Mouse (Mus musculus) midbrain, embryonic 10.5 days (tissue): ENCODE data around the gene Klhl30. TPM values are rescaled to one million over a fixed set of nuclear protein-coding genes. Genes with fewer than 3 reads are reported as not detected.

Source experiments
- DNase-seq: peaks from one replicate; pipeline ENCODE4 v3.0.0-alpha.2; 2017; ENCODE audit warnings: low spot score
- H3K27ac ChIP-seq: fragments of 300-500 bp; sonication (generic); replicated peaks from 2 replicates; pipeline ENCODE4 v1.5.1; 2016; ENCODE audit warnings: mild to moderate bottlenecking
- H3K27me3 ChIP-seq: fragments of 300-500 bp; sonication (generic); 2 replicates; pipeline ENCODE4 v1.6.1; 2016; ENCODE audit warnings: low read depth, mild to moderate bottlenecking; ENCODE audit not compliant: poor library complexity, severe bottlenecking
- H3K36me3 ChIP-seq: fragments of 300-500 bp; sonication (generic); 2 replicates; pipeline ENCODE4 v1.6.1; 2016; ENCODE audit warnings: mild to moderate bottlenecking, moderate library complexity
- H3K4me1 ChIP-seq: fragments of 300-500 bp; sonication (generic); 2 replicates; pipeline ENCODE4 v1.6.1; 2016
- H3K4me3 ChIP-seq: fragments of 300-500 bp; sonication (generic); 2 replicates; pipeline ENCODE4 v1.5.1; 2016; ENCODE audit warnings: mild to moderate bottlenecking, moderate library complexity
- H3K9me3 ChIP-seq: fragments of 300-500 bp; sonication (generic); replicated peaks from 2 replicates; pipeline ENCODE4 v1.6.1; 2016; ENCODE audit warnings: mild to moderate bottlenecking
- WGBS: fragments of 180-500 bp; shearing (Covaris S2); methylation state at CpG from one replicate; pipeline ENCODE4 v1.1.7; 2016; 5-methylcytosine and 5-hydroxymethylcytosine counted together
- polyA plus RNA-seq: library from polyadenylated mRNA; unstranded; fragments of >200 nt; fragmentation: Nextera tagmentation; extraction: Ambion mirVana; gene quantifications from 2 replicates; pipeline ENCODE4 v1.2.1, GENCODE M21; 2016

Gene Klhl30
- polyA plus RNA-seq, result 0.04 and 0.17 TPM in 2 replicates

DNA sequence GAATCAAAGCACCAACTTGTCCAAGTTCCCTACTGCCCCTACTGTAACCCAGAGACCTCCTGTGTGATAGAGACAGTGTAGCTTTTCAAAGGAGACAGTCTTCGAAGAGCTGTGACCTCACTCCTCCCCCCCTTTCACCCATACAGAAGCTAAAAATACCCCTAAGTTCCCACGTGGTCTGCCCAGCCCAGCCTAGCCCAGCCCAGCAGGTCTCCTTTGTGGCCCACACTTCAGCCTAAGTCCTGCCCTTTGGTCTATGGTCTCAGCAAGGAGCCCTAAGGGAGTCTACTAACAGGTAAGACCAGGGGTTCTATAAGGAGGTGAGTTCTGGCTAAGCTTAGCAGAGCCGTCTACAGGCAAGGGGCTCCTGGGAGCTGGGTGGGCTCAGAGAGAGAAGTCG lies at the start of gene Klhl30:
Gene Klhl30, plus strand, starts transcription at position 176 of the 400 bp plus-strand sequence.
- Histone ChIP-seq H3K9me3 (no peaks in the 10 kb centered on the region), H3K4me1 (peaks cover 10% of the 10 kb centered on the region; the same call in 1 of the 2 replicates), H3K27me3 (peaks cover 14% of the 10 kb centered on the region), H3K4me3 (no peak within 1 kb of the TSS), H3K27ac (no peak within 1 kb of the TSS), H3K36me3 (no peaks in the 10 kb centered on the region)
- DNase-seq, result no peak
- WGBS, result 63% methylated on average over 4 of the region's 4 CpGs

DNA sequence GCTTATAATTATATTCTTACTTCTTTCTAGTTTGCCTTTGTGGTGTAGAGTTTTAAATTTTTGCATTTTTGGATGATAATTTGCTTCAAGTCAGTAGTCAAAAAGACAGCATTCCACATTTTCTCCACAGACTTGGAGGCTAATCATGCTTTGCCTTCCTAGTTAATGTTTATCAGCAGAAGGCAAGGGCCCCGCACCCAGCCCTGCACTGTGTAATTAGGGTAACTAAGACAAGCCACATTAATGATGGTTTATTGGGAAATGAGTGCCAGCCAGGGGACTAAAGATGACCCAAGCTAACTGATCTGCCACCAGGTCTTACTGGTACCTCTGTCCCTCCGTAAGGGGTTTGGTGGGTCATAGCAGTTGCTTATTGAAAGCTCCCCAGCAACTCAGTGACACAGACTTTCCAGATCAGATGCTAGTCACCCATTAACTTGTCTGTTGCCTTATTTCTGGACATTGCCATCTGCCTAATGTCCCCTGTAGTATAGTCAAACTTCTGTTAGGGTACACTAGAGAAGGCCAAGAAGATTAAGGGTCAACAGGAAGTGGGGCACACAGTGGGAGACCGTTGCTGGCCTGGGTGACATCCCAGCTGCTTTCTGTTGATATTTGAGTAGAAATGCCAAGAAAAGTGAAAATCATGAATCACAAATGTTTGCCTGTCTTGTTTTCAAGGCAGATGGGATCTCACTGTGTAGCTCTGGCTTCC lies 49.5 kb upstream of the Klhl30 start:
- no peak for DNase-seq
- Histone ChIP-seq H3K9me3 (no peaks in the 10 kb centered on the region), H3K4me1 (peaks cover 14% of the 10 kb centered on the region), H3K27ac (no peak overlapping the region), H3K36me3 (peaks cover 36% of the 10 kb centered on the region), H3K27me3 (no peaks in the 10 kb centered on the region), H3K4me3 (no peak overlapping the region)
- WGBS, result 91% methylated on average over 3 of the region's 3 CpGs

DNA sequence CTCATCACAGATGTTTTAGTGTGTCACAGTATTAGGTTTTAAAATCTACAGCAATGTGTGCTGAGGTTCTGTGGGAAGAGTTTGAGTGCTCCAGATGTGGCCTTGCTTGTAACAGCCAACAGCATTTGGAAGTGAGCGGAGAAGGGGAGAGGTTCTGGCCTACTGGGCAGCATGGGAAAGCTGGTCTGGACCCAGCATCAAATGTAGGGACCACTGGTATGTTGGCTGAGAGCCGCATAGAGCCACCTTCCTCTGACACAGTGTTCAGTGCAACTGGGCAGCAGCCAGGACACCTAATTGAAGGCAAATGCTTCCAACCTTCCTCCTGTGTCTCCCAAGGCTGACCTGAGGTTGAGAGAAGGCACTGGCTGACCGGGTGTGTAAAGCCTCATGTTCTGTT lies 48.8 kb upstream of the Klhl30 start:
- Histone ChIP-seq H3K36me3 (peaks cover 40% of the 10 kb centered on the region), H3K4me1 (peaks cover 14% of the 10 kb centered on the region), H3K27ac (no peak overlapping the region), H3K9me3 (no peaks in the 10 kb centered on the region), H3K27me3 (no peaks in the 10 kb centered on the region), H3K4me3 (no peak overlapping the region)
- DNase-seq, result no peak
- 82% methylated on average over 3 of the region's 3 CpGs for WGBS

DNA sequence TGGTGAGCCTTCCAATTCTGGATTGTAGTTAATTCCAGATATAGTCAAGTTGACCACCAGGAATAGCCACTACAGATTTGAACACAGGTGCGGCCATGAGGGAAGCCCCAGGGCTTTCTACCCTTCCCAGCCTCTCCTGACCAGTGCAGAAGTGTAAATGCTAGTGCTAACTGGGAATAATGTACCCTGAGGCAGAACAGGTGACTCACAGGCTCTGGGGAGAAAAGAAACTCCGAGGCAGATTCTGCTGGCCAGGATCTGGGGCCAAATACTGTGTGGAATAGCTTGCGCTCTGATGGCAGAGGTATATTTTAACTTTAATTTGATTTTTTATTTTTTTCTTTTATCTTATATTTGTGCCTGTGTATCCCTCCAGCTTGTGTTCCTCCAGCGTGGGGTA lies 46.2 kb upstream of the Klhl30 start:
- 92% methylated on average over 4 of the region's 4 CpGs for WGBS
- no peak overlapping the region for H3K4me3 ChIP-seq
- DNase-seq, result no peak
- no peaks in the 10 kb centered on the region for H3K4me1 ChIP-seq
- no peaks in the 10 kb centered on the region for H3K27me3 ChIP-seq
- peaks cover 63% of the 10 kb centered on the region for H3K36me3 ChIP-seq
- no peaks in the 10 kb centered on the region for H3K9me3 ChIP-seq
- no peak overlapping the region for H3K27ac ChIP-seq

DNA sequence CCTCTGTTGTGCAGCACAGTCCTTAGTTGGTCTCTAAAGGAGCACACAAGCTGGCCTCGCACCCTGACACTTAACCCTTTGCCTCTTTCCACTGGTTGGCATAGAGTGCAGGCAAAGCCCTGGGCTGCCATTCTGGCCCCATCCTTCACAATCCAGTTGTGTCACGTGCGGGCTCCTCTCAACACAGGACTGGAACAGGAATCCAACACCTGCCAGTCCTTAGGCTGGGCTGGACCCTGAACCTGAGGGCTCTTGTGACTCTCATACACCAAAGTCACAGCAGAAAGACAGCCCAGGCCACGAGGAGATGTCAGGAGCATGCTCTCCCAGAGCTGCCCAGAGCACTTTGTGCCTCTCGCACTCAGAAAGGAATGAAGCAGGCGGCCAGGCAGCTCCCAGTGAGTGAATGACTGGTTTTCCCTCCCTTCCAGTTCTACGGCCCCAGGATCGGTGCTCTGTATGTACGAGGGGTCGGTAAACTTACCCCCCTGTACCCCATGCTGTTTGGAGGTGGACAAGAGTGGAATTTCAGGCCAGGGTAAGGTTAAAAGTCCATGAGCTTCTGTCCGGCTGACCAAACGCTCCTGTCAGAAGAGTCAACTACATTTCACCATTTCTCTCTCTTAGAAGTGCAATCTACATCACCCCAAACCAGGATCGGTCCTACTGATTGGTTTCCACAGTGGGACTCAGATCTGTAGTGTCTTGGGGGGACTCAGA lies 41.3 kb upstream of the Klhl30 start:
- no peaks in the 10 kb centered on the region for H3K27me3 ChIP-seq
- no peak for DNase-seq
- H3K36me3 ChIP-seq, result peaks cover 74% of the 10 kb centered on the region
- peaks cover 12% of the 10 kb centered on the region for H3K4me1 ChIP-seq
- no peaks in the 10 kb centered on the region for H3K9me3 ChIP-seq
- 90% methylated on average over 13 of the region's 13 CpGs for WGBS
- no peak overlapping the region for H3K27ac ChIP-seq
- no peak overlapping the region for H3K4me3 ChIP-seq

DNA sequence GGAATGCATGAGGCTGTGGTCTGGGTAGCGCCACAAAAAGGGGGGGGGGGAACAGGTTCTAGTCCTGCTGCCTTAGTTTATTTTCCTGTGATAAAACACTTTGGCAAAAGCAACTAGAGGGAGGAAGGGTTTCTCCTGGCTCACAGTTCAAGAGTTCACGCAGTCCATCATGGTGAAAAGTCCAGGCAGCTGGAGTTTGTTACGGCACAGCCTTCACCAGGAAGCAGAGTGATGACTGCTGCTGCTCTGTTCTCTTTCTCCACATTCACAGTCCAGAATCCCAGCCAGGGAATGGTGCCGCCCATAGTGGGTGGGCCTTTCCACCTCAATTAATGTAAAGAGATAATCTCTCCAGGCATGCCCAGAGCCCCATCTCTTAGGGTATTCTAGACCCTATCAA lies 38.5 kb upstream of the Klhl30 start:
- H3K27ac ChIP-seq, result no peak overlapping the region
- no peak for DNase-seq
- WGBS, result 94% methylated on average over 4 of the region's 4 CpGs
- H3K4me3 ChIP-seq, result no peak overlapping the region
- peaks cover 55% of the 10 kb centered on the region for H3K36me3 ChIP-seq
- H3K4me1 ChIP-seq, result peaks cover 12% of the 10 kb centered on the region
- H3K27me3 ChIP-seq, result no peaks in the 10 kb centered on the region
- H3K9me3 ChIP-seq, result no peaks in the 10 kb centered on the region

DNA sequence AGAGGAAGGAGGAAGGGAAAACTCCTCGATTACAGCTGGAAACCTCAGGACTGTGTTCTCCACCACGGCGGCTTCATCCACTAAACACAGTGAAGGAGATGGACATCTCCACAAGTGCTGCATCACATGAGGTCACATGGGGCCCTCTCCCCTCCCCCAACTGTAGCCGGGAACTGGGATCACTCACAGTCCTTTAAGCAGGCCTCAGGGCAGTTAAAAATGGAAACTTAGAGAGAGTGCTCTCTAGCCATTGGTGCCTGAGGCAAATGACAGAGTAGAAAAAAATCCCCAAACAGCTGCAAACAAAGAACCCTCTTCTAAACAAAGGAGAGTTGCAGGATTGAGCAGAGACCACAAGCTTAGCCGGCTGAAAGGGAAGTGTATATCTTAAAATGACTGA lies 37.6 kb upstream of the Klhl30 start:
- Histone ChIP-seq H3K27ac (peak overlapping the region; percentile 73), H3K36me3 (peaks cover 48% of the 10 kb centered on the region), H3K9me3 (no peaks in the 10 kb centered on the region), H3K27me3 (no peaks in the 10 kb centered on the region), H3K4me1 (peaks cover 12% of the 10 kb centered on the region), H3K4me3 (no peak overlapping the region)
- WGBS, result 59% methylated on average over 5 of the region's 5 CpGs
- DNase-seq, result peak; percentile 41

DNA sequence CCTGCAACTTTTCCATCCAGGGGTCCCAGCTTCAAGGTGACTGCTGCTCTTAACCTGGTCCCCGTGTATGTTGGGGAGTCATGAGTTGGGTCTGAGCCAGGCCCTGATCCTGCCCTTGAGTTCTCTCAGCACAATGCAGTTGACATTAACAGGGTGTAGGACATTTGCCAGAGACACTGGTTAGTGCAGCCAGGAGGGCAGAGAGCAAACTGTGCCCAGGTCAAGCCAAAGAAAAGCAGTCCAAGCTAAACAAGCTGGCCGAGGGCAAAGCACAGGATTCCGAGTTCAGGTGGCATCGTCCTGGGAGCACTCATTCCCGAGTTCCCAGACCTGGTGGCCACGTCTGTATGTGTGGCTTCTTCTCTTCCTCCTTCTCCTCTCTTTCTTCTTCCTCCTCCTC lies 33.2 kb upstream of the Klhl30 start:
- H3K9me3 ChIP-seq, result no peaks in the 10 kb centered on the region
- no peak overlapping the region for H3K4me3 ChIP-seq
- H3K27me3 ChIP-seq, result no peaks in the 10 kb centered on the region
- H3K36me3 ChIP-seq, result peaks cover 6% of the 10 kb centered on the region; the same call in 1 of the 2 replicates
- WGBS, result 84% methylated on average over 6 of the region's 6 CpGs
- DNase-seq, result no peak
- H3K4me1 ChIP-seq, result peaks cover 12% of the 10 kb centered on the region
- no peak overlapping the region for H3K27ac ChIP-seq

DNA sequence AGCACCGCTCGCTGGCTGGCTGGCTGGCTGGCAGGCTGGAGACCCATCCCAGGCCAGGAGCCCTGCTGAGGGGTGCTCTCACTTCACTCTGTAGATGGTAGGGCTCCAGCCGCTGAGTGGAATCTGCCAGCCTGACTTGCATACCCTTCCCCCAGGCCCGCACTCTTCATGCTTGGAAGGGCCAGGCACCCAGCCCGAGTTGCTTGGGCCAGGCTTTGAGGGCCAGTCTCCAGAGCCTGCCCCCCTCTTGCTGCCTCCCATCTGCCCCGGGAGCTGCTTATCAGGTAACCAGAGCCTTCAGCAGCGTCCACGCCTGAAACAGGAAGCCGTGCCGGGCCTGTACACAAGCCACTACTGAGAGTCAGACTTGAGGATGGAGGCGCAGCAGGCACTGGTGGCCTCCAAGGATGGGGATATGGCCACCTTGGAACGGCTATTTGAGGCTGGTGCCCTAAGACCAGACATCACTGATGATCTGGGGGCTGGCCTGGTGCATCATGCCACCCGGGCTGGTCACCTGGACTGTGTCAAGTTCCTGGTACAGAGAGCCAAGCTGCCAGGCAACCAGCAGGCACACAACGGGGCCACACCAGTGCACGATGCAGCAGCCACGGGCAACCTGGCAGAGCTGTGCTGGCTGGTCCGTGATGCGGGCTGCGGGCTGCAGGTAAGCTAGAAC lies 28.9 kb upstream of the Klhl30 start, which contains the start of gene Espnl:
Gene Espnl, plus strand, starts transcription at position 316 of the 679 bp plus-strand sequence.
- WGBS, result 83% methylated on average over 19 of the region's 19 CpGs
- H3K36me3 ChIP-seq, result no peaks in the 10 kb centered on the region
- no peak within 1 kb of the TSS for H3K4me3 ChIP-seq
- no peak for DNase-seq
- peaks cover 7% of the 10 kb centered on the region; the same call in 1 of the 2 replicates for H3K4me1 ChIP-seq
- H3K27ac ChIP-seq, result no peak within 1 kb of the TSS
- no peaks in the 10 kb centered on the region for H3K27me3 ChIP-seq
- no peaks in the 10 kb centered on the region for H3K9me3 ChIP-seq

DNA sequence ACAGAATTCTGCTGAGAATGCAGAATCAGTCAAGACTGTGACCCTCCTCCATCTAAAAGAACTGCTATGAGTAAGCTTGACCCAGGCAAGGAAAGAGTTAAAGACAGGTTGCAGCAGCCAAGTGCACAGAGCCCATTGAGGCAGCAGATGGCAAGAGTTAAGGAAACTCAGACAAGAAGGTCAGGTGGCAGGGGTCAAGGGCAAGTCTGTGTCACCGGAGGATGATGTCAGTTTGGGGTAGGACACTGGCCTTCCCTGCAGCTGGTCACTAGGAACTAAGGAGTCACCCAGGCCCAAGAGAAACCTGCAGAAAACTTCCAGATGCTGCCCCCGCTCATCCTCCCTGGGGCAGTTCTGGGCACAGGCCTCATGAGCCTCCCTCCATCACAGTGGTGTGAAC lies 26.2 kb upstream of the Klhl30 start:
- WGBS, result 81% methylated on average over 2 of the region's 2 CpGs
- Histone ChIP-seq H3K36me3 (no peaks in the 10 kb centered on the region), H3K9me3 (no peaks in the 10 kb centered on the region), H3K27ac (no peak overlapping the region), H3K4me3 (no peak overlapping the region), H3K27me3 (no peaks in the 10 kb centered on the region), H3K4me1 (peaks cover 7% of the 10 kb centered on the region; the same call in 1 of the 2 replicates)
- DNase-seq, result no peak

DNA sequence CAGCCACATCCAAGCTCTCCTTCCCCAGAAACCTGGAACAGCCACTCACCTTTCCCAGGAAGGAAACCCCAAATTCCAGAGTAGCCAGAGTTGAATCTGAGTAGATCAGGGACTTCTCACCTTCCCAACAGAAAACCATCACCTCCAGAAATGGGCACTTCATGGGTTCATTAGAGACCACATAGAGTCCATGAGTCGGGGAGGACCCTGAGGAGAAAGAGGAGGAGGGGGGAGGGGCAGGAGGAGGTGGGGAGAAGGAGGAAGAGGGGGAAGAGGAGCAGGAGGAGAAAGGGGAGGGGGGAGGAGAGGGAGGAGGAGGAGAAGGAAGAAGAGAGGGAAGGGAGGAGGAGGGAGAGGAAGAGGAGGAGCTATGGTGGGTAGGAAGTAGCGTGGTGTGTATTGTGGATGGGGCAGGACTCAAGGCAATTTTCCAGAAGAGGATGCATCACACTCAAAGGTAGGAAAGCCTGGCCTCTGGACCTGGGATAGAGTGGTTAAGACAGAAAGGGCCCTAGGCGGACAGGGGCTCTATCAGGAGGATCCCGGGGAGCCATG lies 25.3 kb upstream of the Klhl30 start:
- Histone ChIP-seq H3K27ac (no peak overlapping the region), H3K4me3 (no peak overlapping the region), H3K4me1 (peaks cover 7% of the 10 kb centered on the region; the same call in 1 of the 2 replicates), H3K27me3 (no peaks in the 10 kb centered on the region), H3K36me3 (no peaks in the 10 kb centered on the region), H3K9me3 (no peaks in the 10 kb centered on the region)
- DNase-seq, result no peak
- 78% methylated on average over 4 of the region's 4 CpGs for WGBS

DNA sequence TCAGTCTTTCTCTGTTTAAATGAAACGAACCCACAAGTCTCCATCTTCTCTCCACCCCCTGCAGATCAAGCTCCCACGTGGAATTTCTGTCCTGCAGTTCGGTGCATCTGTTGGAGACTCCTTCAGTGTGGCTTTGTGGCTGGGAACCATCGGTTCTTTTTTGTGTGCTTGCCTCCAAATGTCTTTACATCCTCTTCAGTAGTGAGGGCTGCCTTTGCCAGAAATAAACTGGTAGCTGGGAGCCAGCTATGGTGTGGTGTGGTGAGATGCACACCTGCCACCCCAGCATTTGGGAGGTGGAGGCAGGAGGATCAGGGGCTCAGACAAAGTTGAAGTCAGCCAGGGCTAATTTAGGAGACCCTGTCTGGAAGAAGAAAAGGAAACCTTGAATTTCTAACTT lies 18.7 kb upstream of the Klhl30 start:
- DNase-seq, result no peak
- H3K9me3 ChIP-seq, result no peaks in the 10 kb centered on the region
- H3K4me1 ChIP-seq, result no peaks in the 10 kb centered on the region
- 63% methylated on average over 4 of the region's 4 CpGs for WGBS
- no peak overlapping the region for H3K27ac ChIP-seq
- H3K4me3 ChIP-seq, result no peak overlapping the region
- H3K36me3 ChIP-seq, result no peaks in the 10 kb centered on the region
- H3K27me3 ChIP-seq, result no peaks in the 10 kb centered on the region
